Mouse (Mus musculus) layer of hippocampus, adult 2 months (tissue): ENCODE measurements at regions not wholly inside any gene's neighbourhood (a gene's known extent, or its start where the extent isn't known, plus 50 kb on each side); places are given as distances from the start of the nearest gene placed in this dataset.

ENCODE experiments used
- DNase-seq, 2 experiments: peaks; one replicate each; pipeline ENCODE4 v3.0.0; 2022; ENCODE audit warnings: low spot score in 2 of 2
- H3K27ac ChIP-seq: fragments of 200-600 bp; 2 replicates; pipeline ENCODE4 v1.8.1; 2022
- H3K4me3 ChIP-seq: fragments of 200-600 bp; 2 replicates; pipeline ENCODE4 v1.8.1; 2022; ENCODE audit warnings: mild to moderate bottlenecking
- CTCF ChIP-seq: fragments of 200-600 bp; conservative IDR thresholded peaks from 2 replicates; pipeline ENCODE4 v1.8.1; 2022; ENCODE audit warnings: antibody characterized with exemption, mild to moderate bottlenecking, moderate library complexity

GRCm38 (mm10) chr4:152686509-152687081 lies 208.9 kb upstream of the Kcnab2 start:
- Histone ChIP-seq H3K27ac (no peak overlapping the region), H3K4me3 (no peak overlapping the region)
- no peak for DNase-seq
- peak; percentile 39 for TF ChIP-seq CTCF

GRCm38 (mm10) chr4:152674140-152674539 lies 196.5 kb upstream of the Kcnab2 start:
- TF ChIP-seq CTCF: no peak
- Histone ChIP-seq H3K4me3 (no peak overlapping the region), H3K27ac (no peak overlapping the region)
- no peak for DNase-seq

DNA sequence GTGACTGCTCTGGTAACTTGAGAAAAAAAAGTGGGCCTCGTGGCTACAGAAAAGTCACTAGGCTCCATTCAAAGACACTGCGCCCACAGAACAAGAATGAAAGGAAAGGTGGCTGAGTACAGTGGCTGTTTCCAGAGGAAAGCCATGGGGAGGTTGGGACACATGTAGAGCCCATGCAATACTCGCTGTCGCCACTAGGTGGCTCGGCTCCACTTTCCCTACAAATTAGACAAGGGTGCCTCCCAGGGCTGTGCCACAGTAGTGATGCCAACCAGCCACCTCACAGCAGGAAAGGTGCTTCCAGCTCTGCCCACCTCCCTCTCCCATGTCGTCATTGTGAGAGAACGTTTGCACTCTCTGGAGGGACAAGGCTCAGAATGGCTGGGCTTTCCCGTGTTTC lies 185.8 kb upstream of the Kcnab2 start:
- DNase-seq: peak in 1 of 2 experiments; percentile 34
- no peak overlapping the region for H3K4me3 ChIP-seq
- no peak overlapping the region for H3K27ac ChIP-seq
- TF ChIP-seq CTCF: peak; percentile 82

DNA sequence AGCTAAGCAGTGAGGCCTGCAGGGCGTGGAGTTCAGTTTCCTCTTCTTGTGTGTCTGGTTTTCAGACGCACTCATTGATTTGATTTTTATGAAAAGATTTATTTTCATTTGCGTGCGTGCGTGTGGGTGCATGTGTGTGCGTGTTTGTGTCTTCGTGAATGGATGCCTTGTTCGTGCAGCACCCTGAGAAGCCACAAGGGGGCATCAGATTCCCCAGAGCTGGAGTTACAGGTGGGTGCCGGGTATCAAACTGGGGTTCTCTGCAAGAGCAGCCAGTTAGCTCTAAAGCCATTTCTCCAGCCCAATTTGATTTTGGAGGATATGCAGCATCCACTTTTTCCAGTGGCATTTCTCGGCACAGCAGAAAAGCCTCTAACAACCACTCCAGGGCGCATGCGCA lies 185.4 kb upstream of the Kcnab2 start:
- no peak for TF ChIP-seq CTCF
- Histone ChIP-seq H3K4me3 (no peak overlapping the region), H3K27ac (no peak overlapping the region)
- DNase-seq: no peak

DNA sequence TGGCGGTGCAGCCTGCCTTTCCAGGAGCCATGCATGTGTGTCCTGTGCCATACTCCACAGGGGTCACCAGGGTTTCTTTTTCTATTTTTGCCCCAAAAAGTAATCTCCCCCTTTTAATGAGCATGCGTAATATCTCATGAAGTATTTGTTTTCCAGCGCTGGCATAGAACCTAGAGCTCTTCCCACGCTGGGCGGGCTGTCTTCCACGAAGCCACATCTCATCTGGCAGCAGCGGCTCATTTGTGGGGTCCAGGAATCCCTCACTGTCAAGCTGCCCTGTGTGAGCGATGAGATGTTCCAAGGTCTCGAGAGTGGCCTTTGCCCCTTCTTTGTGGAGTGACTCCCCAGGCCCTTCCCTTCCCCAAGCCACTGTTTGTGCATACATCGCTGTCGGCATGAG lies 184.8 kb upstream of the Kcnab2 start:
- no peak overlapping the region for H3K27ac ChIP-seq
- no peak overlapping the region for H3K4me3 ChIP-seq
- peak; percentile 29 to 43 for DNase-seq
- no peak for TF ChIP-seq CTCF

DNA sequence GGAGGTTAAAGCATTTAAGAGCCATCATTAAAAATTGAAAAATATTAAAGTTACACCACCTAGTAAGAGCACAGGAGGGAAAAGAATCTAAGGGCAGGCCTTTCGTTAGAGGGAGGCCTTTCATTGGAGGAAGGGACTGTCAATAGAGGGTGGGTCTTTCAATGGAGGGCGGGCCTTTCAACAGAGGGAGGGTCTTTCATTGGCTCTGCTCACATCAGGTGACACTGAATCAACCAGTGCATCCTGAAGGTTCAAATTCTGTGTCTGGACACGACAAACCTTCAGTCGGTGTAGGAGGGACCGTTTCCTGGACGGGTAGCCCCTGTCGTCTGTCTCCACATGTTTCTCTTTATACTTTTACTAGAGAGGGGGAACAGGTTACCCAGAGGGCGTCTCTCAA lies 172.5 kb upstream of the Kcnab2 start:
- Histone ChIP-seq H3K4me3 (no peak overlapping the region), H3K27ac (no peak overlapping the region)
- no peak for DNase-seq
- no peak for TF ChIP-seq CTCF

DNA sequence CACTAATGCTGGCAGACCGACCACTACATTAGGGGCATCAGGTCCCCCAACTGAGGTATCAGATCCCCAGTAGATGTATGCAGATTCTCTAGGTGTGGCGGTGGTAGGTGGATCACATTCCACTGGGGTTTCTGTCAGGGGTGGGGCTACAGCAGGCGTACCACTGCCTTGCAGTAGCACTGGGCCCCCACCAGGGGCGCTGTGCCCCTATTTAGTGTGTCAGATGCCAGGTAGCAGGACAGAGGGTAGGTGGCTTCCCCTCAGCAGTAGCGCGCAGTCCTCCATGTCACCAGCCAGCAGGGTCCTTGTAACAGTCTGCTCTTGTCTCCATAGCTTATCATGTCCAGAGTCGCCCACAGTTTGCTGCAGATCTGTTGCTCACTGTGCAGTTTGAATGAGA lies 169.9 kb upstream of the Kcnab2 start:
- DNase-seq: peak in 1 of 2 experiments; percentile 43

DNA sequence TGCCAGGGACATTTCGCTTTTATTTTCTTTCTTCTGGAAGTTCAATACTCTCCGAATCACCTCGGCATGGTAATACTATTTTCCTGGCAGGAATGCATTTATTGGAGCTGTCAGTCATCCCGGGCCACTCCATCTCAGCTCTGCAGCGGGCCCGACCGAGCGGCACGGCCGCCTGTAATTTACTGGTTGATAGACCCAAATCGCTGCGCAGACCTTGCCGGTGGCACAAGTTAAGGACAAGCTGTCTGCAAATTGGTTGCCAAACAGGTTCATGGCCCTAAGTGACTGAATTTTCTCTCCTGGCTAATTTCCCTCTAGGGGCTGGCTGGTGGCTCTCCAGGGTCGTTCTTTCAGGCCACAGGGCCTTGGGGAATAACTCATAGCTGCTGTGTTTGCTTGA lies 169.4 kb upstream of the Kcnab2 start:
- no peak for DNase-seq
- Histone ChIP-seq H3K4me3 (no peak overlapping the region), H3K27ac (no peak overlapping the region)
- TF ChIP-seq CTCF: no peak

More for the DNA sequence above, 169.9 kb upstream of the Kcnab2 start:
- no peak overlapping the region for H3K4me3 ChIP-seq
- H3K27ac ChIP-seq: no peak overlapping the region
- TF ChIP-seq CTCF: peak; percentile 88

GRCm38 (mm10) chr4:152637088-152637487 lies 159.4 kb upstream of the Kcnab2 start:
- Histone ChIP-seq H3K4me3 (no peak overlapping the region), H3K27ac (no peak overlapping the region)
- no peak for TF ChIP-seq CTCF
- DNase-seq: peak in 1 of 2 experiments; percentile 54

GRCm38 (mm10) chr4:152633896-152634295 lies 156.2 kb upstream of the Kcnab2 start:
- TF ChIP-seq CTCF: no peak

GRCm38 (mm10) chr4:152628111-152628510 lies 150.4 kb upstream of the Kcnab2 start:
- Histone ChIP-seq H3K27ac (peak overlapping the region; percentile 79), H3K4me3 (no peak overlapping the region)
- DNase-seq: peak; percentile 79
- TF ChIP-seq CTCF: no peak

More at GRCm38 (mm10) chr4:152633896-152634295, 156.2 kb upstream of the Kcnab2 start:
- H3K4me3 ChIP-seq: no peak overlapping the region
- DNase-seq: no peak
- no peak overlapping the region for H3K27ac ChIP-seq

DNA sequence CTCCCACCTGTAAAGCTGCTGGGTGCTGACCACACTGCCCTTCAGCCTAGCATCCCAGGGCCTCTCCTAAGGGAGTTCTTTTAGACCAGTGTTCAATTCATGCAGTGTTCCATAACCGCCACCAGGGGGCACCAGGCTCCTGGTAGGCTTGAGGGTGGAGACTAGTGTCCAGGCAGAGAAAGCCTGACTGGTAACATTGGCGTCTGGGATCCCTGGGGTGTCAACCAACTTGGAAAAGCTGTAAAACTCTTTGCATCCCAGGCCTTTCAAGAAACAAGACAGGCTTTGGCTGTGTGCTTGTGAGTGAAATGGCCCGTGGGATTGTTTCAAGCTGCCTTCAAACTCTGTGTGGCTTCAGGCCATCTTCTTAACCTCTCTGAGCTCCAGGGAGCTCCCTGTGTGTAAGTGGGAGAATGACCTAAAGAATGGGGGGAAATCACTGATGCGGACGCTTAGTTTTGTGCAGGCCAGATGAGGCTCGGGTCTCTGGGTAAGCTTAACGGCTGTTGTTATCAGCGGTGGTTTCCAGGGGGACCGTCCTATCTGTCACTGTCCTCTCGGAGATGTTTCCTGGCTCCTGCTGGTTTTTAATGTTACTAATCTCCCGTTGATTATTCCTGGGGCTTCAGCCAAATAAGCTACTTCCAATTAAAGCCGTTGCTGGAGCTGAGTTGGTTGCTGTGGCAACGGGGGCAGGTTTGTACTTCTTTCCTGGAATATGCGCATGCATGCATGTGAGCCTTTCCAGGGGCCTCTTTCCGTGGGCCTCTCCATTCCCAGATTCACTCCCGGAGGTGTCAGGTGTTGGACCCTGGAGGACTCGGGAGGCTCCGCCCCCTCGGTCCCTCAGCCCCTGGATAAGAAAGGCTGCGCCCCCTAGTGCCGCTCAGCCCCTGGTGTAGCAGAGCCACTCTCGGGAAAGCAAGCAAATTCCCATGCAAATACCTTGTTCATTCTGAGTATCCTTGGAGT lies 147.6 kb upstream of the Kcnab2 start:
- H3K27ac ChIP-seq: peak overlapping the region; percentile 93
- peak; percentile 77 to 89 for DNase-seq
- TF ChIP-seq CTCF: peak; percentile 90
- peak overlapping the region; percentile 22; the same call in 1 of the 2 replicates for H3K4me3 ChIP-seq

GRCm38 (mm10) chr4:152622022-152622777 lies 144.5 kb upstream of the Kcnab2 start:
- Histone ChIP-seq H3K4me3 (no peak overlapping the region), H3K27ac (no peak overlapping the region)
- DNase-seq: no peak

More at GRCm38 (mm10) chr4:152622022-152622777, 144.5 kb upstream of the Kcnab2 start:
- TF ChIP-seq CTCF: peak; percentile 55
